Mouse (Mus musculus): ENCODE measurements at regions not wholly inside any gene's neighbourhood (a gene's known extent, or its start where the extent isn't known, plus 50 kb on each side); places are given as distances from the start of the nearest gene placed in this dataset.

DNA sequence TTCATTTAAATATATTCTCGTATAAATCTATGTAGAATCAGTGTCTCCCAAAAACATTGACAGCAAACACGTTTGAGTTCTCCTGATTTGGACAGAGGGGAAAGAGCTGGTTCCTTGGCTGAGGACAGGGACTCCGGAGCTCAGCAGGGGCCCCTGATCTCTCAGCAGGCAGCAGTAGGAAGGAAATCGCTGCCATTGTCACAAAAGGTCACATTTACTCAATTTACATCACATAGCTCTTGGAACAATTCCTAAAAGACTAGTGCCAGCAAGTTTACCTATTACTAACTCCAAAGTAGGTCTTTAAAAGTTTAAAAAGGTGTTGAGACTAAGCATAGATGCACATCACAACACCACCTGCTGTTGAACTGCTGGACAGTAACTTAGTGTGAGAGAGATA, 59.7 kb upstream of the Tcf21 start:
- TF ChIP-seq CTCF (IDR thresholded peaks at IDR 0.05; ENCODE audit: insufficient read depth, low read length) = no peak
- TF ChIP-seq POLR2A (IDR thresholded peaks at IDR 0.05; ENCODE audit: borderline replicate concordance, extremely low read depth, low read depth, low read length) = no peak
